Mouse (Mus musculus) monocyte, adult 5-6 weeks (primary cell): ENCODE data around the gene Mamdc2. TPM values are rescaled to one million over a fixed set of nuclear protein-coding genes. Genes with fewer than 3 reads are reported as not detected.

Experiments
- ATAC-seq: fragments of 153-309, 156-312 bp; replicated peaks from 2 replicates; pipeline ENCODE4 v1.8.0; 2017; ENCODE audit warnings: mild to moderate bottlenecking; ENCODE audit not compliant: low TSS enrichment, insufficient number of reproducible peaks, severe bottlenecking, poor library complexity, low FRiP score
- total RNA-seq: library from RNA; stranded (forward); fragments of 200-1000, 200-491, 200-594 nt; gene quantifications from 3 replicates; pipeline ENCODE4 v1.2.3, GENCODE M21; 2017

Gene Mamdc2
- total RNA-seq, 1 experiment from 2014 or later: not detected

DNA sequence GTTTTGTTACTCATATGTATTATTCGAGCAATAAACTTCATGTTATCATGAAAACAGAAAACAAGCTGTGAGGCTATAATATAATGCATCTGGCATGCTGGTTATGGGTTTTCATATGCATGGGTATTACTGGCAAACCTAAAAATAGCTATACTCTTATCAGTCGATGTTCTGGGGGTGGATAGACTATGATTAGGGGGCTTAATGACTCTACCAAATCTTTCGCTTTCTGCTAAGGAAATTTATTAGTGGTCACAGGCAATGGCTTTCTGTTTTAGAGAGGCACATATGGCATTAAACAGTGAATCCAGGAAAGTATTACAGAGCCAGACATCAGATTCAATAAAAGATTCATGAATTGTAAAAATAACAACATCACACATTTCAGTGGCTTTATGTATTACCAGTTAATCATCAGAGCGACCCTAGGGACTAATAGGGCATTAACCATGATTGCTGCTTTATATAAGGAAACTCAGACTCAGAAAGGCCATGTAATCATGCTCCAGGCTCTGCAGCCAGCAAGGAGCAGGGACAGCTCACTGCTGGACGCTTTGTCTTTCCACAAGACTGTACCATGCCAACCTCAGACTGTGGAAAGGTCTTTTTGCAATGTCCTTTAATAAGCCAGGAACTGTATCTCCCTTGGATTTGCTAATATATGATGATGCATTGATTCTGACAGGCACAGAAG lies 130.8 kb downstream of the Mamdc2 start:
- no peak for ATAC-seq

DNA sequence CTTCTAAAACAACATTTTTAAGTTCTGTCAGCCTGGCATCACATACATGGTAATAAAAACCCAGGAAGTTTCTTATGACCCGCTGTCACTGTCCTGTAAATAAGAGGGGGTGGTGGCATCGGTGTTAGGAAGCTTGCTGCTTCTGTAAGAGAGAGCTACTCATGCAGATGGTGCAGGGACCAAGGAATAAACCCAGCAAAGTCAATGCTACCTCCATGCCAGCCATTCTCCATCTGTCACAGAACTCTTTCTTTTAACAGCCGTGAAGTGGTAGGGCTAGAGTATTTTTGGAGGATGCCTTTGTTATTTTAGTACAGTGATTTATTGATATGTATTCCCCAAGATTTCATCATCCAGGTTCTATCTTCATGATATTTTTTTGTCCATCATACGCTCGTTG lies 131.4 kb downstream of the Mamdc2 start:
- no peak for ATAC-seq

DNA sequence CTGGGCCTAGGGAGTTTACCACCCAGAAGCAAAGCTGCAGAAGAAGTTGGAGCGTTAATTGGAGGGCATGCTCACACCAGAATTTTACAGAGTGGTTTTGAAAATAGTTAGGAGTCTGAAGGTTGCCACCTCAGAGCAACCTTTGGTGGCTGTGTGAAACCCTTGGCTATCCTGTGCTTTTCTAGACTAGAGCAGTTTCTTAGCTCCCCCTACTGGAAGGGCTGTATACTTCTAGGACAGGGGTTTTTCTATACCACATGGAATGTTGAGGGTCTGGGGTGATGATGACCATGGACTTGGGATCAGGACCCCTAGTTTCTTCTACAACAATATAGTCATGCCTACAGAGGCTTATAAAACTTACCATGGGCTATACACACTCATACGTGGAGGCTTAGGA lies 138.3 kb downstream of the Mamdc2 start:
- no peak for ATAC-seq

DNA sequence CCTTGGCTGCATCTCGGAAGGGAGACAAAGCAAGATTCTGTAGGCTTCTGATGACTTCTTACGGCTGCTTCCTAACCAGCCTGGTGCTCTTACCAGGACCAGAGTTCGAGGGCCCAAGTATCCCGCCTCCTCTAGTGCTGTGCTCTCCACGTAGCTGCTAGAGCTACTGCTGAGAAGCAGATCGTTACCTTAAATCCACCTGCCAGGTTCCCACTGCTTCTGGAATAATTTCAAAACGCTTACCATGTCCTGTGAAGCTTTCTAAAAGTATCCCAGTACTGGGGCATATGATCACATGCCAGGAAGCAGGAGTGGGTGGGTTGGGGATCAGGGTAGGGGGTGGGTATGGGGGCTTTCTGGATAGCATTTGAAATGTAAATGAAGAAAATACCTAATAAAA lies 141.6 kb downstream of the Mamdc2 start:
- ATAC-seq: no peak

DNA sequence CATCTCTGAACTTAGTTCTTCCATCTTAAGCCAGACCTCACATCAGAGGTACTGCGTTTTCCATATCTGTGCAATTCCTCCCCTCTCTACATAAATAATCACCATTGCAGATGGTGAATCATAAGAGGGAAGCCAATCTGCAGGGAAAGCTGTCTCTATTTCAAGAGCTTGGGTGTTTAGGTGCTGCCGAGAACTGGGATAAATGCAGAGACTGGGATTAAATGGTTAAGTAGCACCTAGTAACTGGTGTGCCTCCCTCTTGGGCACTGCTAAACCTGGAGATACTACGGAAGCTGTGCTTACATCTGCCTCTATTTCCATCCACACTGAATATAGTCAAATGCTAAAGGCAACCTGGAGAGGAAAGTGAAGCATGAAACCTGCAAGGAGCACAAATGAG lies 148.3 kb downstream of the Mamdc2 start:
- ATAC-seq: no peak

DNA sequence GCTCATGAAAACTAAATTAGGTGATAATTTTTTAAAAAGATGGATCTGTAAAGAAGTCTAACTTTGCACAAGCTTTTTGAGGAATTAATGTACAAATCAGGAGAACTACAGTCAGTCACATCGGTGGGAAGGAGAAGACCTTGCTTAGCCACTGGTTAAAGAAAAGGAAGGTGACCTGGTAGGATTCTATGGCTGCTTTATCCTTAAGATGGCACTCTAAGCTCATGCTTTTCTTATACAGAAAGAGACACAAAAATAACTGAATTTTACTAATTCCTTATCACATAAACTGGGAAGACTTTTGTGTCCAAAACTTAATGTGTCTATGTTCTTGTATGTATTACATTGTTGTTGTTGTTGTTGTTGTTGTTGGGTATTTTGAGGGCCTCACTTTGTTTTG lies 149.3 kb downstream of the Mamdc2 start:
- ATAC-seq: no peak

DNA sequence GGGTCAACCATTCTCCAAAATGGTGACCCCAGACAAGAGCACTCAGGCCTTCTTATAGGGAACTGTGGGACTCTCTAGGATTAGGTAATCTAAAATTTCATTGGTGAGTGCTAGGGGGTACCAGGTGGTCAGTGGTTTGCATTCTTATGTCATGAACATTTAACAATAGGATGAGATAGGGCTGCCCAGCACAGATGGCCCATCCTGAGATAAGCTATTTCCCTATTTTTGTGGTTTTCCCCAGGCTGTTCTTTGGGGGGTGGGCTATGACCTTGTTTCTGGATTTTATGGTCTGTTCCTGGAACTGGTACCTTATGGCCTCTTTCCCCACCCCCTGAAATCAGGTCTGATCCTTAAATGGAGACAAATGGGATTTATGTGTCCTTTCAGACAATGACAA lies 151.1 kb downstream of the Mamdc2 start:
- ATAC-seq: no peak

DNA sequence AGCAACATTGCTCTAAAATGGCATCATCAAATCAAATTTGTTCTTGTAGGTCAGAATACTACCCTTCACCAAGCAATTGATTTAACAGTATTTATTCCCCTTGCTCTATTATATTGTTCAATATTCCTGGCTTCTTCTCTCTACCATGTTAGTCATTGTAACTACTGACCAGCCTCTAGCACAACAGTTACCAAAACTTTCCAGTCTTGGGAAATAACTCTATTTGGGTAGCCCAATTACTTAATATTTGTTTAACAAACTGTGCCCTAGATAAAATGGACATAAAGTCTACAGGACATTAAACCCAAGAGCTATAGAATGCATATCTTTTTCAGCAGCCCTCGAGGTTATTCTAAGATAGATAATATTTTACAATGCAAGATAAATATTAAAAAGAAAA lies 159.0 kb downstream of the Mamdc2 start:
- ATAC-seq: no peak

DNA sequence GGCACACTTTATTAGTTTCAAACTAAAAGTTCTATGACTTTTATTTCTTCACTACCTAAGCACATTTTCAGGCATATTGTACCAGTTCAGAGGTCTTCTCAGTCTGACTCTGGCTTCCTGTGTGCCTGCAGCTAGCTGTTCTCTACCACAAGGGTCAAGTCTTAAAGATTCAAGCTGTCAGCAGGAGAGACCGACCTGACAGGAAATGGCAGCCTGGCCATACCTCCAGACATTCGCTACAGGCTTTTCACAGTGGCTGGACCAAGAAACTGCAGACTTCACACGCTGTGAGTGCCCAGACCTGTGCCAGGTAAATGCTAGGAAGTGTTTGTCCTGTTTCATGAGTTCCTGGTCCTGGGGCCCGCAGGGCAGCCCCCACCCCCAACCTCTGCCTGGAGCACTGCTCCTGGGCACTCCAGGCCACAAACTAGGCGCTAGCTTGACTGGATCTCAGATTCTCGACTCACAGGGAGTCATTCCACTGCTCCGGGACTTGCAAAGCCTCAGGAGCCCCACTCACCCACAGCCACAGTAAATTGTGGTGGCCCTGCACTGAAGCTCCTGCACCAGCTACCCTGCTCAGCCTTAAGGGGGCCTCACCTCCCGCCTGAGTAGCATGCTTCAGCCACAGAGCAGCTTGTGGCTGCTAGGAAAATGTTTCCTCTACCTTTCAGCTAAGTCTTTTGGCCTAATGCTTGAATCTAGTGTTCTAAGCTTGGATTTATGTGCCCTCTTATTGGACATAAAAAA lies 166.2 kb downstream of the Mamdc2 start:
- ATAC-seq: no peak

DNA sequence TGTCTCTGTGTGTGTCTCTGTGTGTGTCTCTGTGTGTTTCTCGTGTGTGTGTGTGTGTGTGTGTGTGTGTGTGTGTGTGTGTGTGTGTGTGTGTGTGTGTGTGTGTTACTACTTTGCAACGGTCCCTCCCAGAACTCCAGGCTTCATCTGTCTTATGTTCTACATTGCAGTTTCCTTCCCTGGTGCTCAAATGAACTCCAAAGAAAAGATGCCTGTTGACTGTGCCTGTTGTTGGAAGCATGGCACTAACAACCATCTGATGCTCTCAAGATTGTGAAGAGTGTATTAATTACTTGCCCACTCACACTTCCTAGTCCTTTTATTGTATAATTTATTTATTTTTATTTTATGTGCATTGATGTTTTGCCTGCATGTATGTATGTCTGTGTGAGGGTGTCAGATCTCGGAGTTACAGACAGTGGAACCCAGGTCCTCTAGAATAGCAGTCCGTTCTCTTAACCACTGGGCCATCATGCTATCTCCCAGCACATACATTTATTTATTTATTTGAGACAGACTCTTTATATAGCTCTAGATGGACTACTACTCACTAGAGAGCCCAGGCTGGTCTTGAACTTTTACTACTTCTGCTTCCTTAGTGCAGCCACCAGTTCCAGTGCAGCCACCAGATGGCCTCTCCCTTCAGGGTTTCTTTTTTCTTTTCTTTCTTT lies 174.1 kb downstream of the Mamdc2 start:
- ATAC-seq: no peak

DNA sequence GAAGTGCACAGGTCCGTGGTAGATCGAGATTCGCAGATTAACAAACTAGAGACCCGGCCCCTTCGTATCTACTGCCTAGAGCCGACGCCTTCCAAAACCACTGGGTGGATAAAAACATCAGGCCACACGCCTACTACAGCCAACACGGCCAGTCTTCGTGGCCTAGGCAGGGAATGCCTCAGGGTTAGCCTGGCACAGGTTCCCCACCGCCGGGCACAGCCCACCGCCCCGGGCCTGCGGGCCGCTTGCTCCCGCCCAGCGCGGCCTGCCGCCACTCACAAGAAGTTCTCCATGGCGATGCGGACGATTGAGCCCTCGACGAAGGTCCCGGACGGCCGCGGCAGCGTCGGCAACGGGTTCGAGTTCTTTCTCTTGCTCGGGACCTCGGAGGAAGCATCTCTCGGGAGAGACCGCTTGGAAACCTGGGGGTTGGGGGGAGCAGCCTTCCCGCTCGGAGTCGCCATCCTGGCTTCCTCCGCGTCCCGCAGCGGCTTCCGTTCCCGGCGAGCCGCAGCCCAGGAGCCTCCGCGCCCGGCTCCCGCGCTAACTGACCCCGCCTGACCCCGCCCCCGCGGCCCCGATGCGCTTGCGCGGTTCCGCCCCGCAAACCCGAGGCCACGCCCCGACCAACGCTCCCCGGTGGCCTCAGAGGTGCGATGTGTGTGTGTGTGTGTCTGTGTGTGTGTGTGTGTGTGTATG lies 174.7 kb downstream of the Mamdc2 start, which contains the start of gene Smc5:
Gene Smc5, minus strand, starts transcription at position 543 of the 699 bp plus-strand sequence.
- peak; percentile 64 for ATAC-seq

DNA sequence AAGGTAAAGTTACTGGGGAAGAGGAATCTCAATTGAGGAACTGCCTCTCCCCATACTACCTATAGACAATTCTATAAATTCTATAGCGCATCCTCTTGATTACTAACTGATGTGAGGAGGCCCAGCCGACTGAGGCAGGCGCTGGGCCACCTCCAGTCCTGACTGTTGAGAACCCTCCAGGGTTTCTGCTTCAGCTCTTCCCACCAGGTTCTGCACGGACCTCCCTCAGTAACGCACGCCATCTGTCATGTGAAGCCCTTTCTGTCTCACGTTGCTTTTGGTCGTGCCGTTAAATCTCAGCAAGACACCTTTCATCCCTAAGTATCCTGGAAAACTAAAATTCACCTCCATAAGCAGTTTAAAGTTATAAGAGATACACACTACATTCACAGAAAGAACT lies 191.5 kb downstream of the Mamdc2 start:
- no peak for ATAC-seq

Other genes with a start within 250 kb of the Mamdc2 start
- gene Smc5, start 174.5 kb downstream of the Mamdc2 start, total RNA-seq: 76.1 to 132 TPM (median 86.2 TPM) in 3 replicates
- gene 1700028P14Rik, start 204.4 kb upstream of the Mamdc2 start, total RNA-seq: not detected in 3 replicates
- gene Ptar1, start 239.0 kb upstream of the Mamdc2 start, total RNA-seq: 23.8 to 30.3 TPM (median 26.7 TPM) in 3 replicates